Mouse (Mus musculus) retina, postnatal 7 days (tissue): ENCODE results near the gene Tapbpl.

Experiments used
- DNase-seq: peaks from one replicate; pipeline ENCODE4 v3.0.0-alpha.2; 2012; ENCODE audit warnings: low read depth, low spot score

The Tapbpl gene

GRCm38 (mm10) chr6:125196301-125196700 lies 35.4 kb downstream of the Tapbpl start:
- no peak for DNase-seq

GRCm38 (mm10) chr6:125195541-125196075 lies 36.1 kb downstream of the Tapbpl start:
- DNase-seq, result no peak

GRCm38 (mm10) chr6:125193390-125193789 lies 38.3 kb downstream of the Tapbpl start:
- no peak for DNase-seq

- no peak for DNase-seq
Measured at GRCm38 (mm10) chr6:125192841-125193240, 38.8 kb downstream of the Tapbpl start.

GRCm38 (mm10) chr6:125192016-125192714 lies 39.5 kb downstream of the Tapbpl start:
- DNase-seq, result peak; percentile 93

GRCm38 (mm10) chr6:125191332-125192015 lies 40.2 kb downstream of the Tapbpl start, which contains the start of the genes Ncapd2 and Mrpl51:
Ncapd2 (minus strand) TSS chr6:125191701.
Mrpl51 (plus strand) TSS chr6:125191801.
- DNase-seq, result peak; percentile 96

GRCm38 (mm10) chr6:125190816-125191215 lies 40.8 kb downstream of the Tapbpl start:
- no peak for DNase-seq

GRCm38 (mm10) chr6:125186203-125186602 lies 45.5 kb downstream of the Tapbpl start:
- no peak for DNase-seq

GRCm38 (mm10) chr6:125182133-125182532 lies 49.5 kb downstream of the Tapbpl start:
- no peak for DNase-seq

- DNase-seq, result no peak
Measured at GRCm38 (mm10) chr6:125179601-125180000, 52.1 kb downstream of the Tapbpl start.

GRCm38 (mm10) chr6:125175469-125175868 lies 56.2 kb downstream of the Tapbpl start:
- DNase-seq, result no peak
